Mouse (Mus musculus) hindbrain, postnatal 0 days (tissue): ENCODE results near the gene Esrra. TPM values are rescaled to one million over a fixed set of nuclear protein-coding genes. Genes with fewer than 3 reads are reported as not detected.

Experiments
- ATAC-seq: fragments of 200-750 bp; cut with Nextera tagmentation; 2 replicates; pipeline ENCODE4 v1.8.0; 2017; ENCODE audit warnings: mild to moderate bottlenecking, moderate TSS enrichment, moderate library complexity
- DNase-seq: peaks from one replicate; pipeline ENCODE4 v3.0.0-alpha.2; 2015; ENCODE audit warnings: low spot score
- H3K27ac ChIP-seq: fragments of 300-500 bp; sonication (generic); 2 replicates; pipeline ENCODE4 v1.5.1; 2014; ENCODE audit warnings: mild to moderate bottlenecking
- H3K27me3 ChIP-seq: fragments of 300-500 bp; sonication (generic); 2 replicates; pipeline ENCODE4 v1.6.1; 2014; ENCODE audit warnings: low read length, mixed read lengths; ENCODE audit not compliant: insufficient read depth
- H3K36me3 ChIP-seq: fragments of 300-500 bp; sonication (generic); 2 replicates; pipeline ENCODE4 v1.6.1; 2014; ENCODE audit warnings: low read length, mixed read lengths; ENCODE audit not compliant: insufficient read depth
- H3K4me1 ChIP-seq: fragments of 300-500 bp; sonication (generic); 2 replicates; pipeline ENCODE4 v1.6.1; 2014; ENCODE audit warnings: antibody characterized with exemption, low read length, mixed read lengths; ENCODE audit not compliant: insufficient read depth
- H3K4me2 ChIP-seq: fragments of 300-500 bp; sonication (generic); 2 replicates; pipeline ENCODE4 v1.6.1; 2014; ENCODE audit warnings: low read depth, mild to moderate bottlenecking, low read length, moderate library complexity, mixed read lengths
- H3K4me3 ChIP-seq: fragments of 300-500 bp; sonication (generic); 2 replicates; pipeline ENCODE4 v1.5.1; 2014; ENCODE audit warnings: low read length
- H3K9ac ChIP-seq: fragments of 300-500 bp; sonication (generic); replicated peaks from 2 replicates; pipeline ENCODE4 v1.6.1; 2014; ENCODE audit warnings: mild to moderate bottlenecking, low read length, moderate library complexity, mixed read lengths
- H3K9me3 ChIP-seq: fragments of 300-500 bp; sonication (generic); 2 replicates; pipeline ENCODE4 v1.6.1; 2016; ENCODE audit warnings: low read length, mixed read lengths
- CTCF ChIP-seq: IDR thresholded peaks from 2 replicates; pipeline ENCODE4 v1.5.1; 2016; ENCODE audit warnings: antibody characterized with exemption, control low read depth, low read depth
- WGBS: fragments of 180-500 bp; shearing (Covaris S2); extraction: QIAGEN DNeasy Blood & Tissue Kit; methylation state at CpG from one replicate; pipeline ENCODE4 v1.1.7; 2014; 5-methylcytosine and 5-hydroxymethylcytosine counted together
- polyA plus RNA-seq: library from polyadenylated mRNA; unstranded; fragments of >200 nt; fragmentation: Nextera tagmentation; extraction: Ambion mirVana; gene quantifications from 2 replicates; pipeline ENCODE4 v1.2.1, GENCODE M21; 2015
- total RNA-seq: library from RNA; depleted of rRNA; stranded (reverse); fragments of >200 nt; gene quantifications from 2 replicates; pipeline ENCODE4 v1.2.3, GENCODE M21; 2014

Esrra gene
- total and polyA plus RNA-seq, 2 experiments from 2014 or later, result 12.3 to 61.6 TPM

DNA sequence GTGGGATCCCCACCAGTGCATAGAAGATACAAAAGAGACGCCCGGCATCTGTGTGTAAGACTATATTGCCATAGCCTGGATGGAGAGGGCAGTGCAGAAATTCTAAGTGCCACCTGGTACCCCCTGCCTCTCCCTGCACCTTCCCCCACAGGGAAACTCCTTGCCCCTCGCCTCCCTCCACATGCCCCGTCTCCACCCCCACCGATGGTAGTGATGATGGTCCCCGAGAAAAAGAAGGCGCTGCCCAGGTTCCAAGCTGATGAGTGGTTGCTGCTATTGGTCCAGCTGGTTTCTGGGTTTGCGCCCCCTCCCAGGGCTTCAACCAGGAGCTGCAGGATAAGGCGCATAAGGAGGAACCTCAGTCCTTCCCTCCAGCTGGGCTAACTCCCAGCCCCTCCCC lies 6.5 kb upstream of the Esrra start:
- no peak for ATAC-seq
- 12% methylated on average over 9 of the region's 9 CpGs for WGBS
- H3K9me3 ChIP-seq, result no peaks in the 10 kb centered on the region

DNA sequence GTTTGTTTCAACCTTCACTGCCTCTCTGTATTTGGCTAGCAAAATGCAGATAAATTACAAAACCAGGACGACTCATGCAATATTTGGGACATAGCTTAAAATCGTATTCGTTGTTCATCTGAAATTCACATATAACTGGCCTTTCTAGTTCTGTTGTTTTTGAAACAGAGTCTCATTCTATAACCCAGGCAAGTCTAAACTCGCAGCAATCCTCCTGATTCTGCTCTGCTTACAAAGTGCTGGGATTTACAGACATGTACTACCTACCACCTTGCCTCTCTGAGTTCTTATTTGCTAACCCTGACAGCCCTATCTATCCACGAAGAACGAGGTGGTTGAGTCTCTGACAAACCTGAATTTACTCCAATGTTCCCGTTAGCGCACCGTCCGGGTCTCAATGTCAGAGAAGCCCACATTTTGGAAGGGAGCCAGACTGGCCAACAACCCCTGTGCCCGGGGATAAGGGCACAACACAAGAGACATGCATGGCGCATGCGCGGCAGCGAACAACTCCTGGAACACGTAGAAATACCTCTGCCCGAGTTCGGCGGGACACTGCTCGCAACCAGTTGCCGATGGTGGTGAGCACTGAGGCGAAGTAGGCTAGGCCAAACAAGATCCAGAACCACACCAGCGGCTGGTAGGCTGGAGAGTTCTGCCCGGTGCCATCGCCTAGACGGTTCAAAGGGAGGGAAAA lies 5.1 kb upstream of the Esrra start:
- no peak overlapping the region for H3K9ac ChIP-seq
- H3K4me1 ChIP-seq, result 0 out of 2 replicates have a peak, but pooled peaks cover 6% of the 10 kb centered on the region
- no peaks in the 10 kb centered on the region for H3K36me3 ChIP-seq
- 16% methylated on average over 26 of the region's 26 CpGs for WGBS
- ATAC-seq (no peak), DNase-seq (no peak)
- H3K9me3 ChIP-seq, result no peaks in the 10 kb centered on the region
- no peak overlapping the region for H3K4me3 ChIP-seq
- H3K4me2 ChIP-seq, result peak overlapping the region; percentile 31; the same call in 1 of the 2 replicates
- H3K27me3 ChIP-seq, result peaks cover 40% of the 10 kb centered on the region
- no peak for TF ChIP-seq CTCF
- no peak overlapping the region for H3K27ac ChIP-seq

More for the DNA sequence above, 6.5 kb upstream of the Esrra start:
- no peak for TF ChIP-seq CTCF
- Histone ChIP-seq H3K9ac (no peak overlapping the region), H3K27me3 (peaks cover 46% of the 10 kb centered on the region), H3K4me1 (peaks cover 6% of the 10 kb centered on the region; the same call in 1 of the 2 replicates), H3K4me2 (no peak overlapping the region), H3K4me3 (no peak overlapping the region), H3K36me3 (no peaks in the 10 kb centered on the region), H3K27ac (no peak overlapping the region)
- DNase-seq, result no peak

DNA sequence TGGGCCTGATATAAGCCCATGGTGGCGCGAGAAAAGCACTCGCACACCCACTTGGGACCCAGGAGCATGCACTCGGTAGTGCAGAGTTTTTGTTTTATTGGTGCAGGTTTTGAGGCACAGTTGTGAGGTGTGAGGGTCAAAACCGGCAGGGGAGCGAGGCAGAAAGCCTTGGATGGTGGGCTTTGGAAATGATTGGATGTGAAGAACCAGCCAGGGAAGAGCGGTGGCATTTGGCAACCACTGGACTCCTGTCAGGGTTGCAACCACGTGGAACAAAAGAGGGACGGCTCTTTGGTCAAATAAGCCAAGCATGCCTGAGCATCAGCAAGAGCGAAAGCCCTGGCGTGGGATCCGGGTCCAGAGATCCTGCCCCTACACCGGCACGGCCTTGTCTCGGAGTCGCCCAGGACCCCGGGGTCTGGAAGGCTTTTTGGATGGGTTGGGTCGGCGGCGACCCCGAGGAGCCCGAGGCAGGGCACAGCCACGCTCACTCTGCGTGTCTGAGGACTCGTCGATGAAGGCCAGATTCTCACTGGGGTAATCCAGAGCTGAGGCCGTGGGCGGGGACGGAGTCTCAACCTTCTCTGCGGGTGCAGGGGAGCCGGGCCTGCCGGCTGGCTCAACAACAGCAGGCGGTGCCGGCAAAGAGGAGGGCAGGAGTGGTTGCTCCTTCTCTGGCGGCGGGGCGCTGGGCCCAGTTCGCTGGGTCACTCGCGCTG lies 4.2 kb upstream of the Esrra start:
- Histone ChIP-seq H3K9ac (no peak overlapping the region), H3K4me3 (0 out of 2 replicates have a peak overlapping the region, but pooled peaks have one; percentile 11), H3K27ac (no peak overlapping the region), H3K36me3 (no peaks in the 10 kb centered on the region), H3K27me3 (peaks cover 40% of the 10 kb centered on the region), H3K4me1 (peaks cover 8% of the 10 kb centered on the region; the same call in 1 of the 2 replicates), H3K4me2 (0 out of 2 replicates have a peak overlapping the region, but pooled peaks have one; percentile 10), H3K9me3 (no peaks in the 10 kb centered on the region)
- TF ChIP-seq CTCF, result no peak
- no peak for ATAC-seq
- WGBS, result 11% methylated on average over 39 of the region's 40 CpGs
- DNase-seq, result peak; percentile 29

DNA sequence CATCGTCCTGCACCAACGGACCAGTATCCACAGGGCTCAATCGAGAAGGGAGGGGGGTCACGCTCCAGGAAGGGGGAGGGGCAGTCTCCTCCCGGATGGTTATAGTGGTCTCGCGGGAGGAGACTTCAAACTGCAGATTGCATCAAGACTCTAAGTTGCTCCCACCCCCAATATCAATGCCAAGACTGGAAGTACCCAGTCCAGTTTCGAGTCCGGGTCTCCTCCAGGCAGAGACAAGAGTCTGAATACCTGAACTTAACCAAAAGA lies 3.6 kb upstream of the Esrra start, which contains the start of gene Catsperz:
Gene Catsperz, minus strand, starts transcription at position 74 of the 267 bp plus-strand sequence.
- Histone ChIP-seq H3K36me3 (no peaks in the 10 kb centered on the region), H3K27ac (no peak within 1 kb of the TSS), H3K4me2 (peak within 1 kb of the TSS; percentile 28; the same call in 1 of the 2 replicates), H3K9me3 (no peaks in the 10 kb centered on the region), H3K4me3 (peak within 1 kb of the TSS; percentile 11; the same call in 1 of the 2 replicates), H3K4me1 (peaks cover 13% of the 10 kb centered on the region; the same call in 1 of the 2 replicates), H3K9ac (no peak within 1 kb of the TSS), H3K27me3 (peaks cover 40% of the 10 kb centered on the region)
- ATAC-seq (no peak), DNase-seq (no peak)
- WGBS, result 3% methylated on average over 9 of the region's 9 CpGs
- TF ChIP-seq CTCF, result no peak

DNA sequence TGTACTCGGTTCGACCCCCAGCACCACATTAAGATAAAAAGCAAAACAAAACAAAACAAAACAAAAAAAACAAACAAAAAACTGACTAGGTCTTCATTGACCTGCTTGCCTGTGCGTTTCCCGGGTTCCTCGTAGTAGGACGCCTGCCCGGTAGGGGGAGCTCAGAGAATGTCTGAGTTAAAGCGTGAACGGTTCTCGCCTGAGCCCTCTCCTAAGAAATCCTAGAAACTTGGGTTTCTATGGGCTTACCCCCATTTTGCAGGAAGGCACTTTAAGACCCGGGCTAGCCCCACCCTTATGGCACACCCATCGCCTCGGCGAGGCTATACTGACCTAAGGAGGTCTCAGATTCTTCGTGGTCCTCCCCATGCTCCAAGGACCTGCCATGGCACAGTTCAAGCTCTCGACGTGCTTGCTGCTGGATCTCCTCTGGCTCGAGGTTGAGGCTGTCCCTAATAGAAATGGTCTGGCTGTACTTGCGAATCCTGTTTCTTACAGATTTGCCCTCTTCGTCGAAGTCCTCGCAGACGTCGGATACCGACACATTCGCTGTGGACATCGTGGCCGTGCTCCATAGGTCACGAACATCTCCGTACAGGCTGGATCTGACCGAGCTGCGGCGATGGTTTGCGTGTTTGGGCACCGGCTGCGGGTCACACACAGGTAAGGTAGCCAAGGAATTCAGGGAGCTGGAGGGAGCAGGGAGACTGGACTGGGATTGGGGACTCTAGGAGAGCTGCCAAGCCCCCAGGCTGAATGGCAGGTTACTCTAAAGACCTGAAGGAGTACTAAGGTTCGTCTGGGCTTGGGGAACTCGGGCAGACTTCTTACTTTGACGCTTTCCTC lies 3.1 kb upstream of the Esrra start:
- peak; percentile 75 for TF ChIP-seq CTCF
- Histone ChIP-seq H3K27ac (no peak overlapping the region), H3K9me3 (no peaks in the 10 kb centered on the region), H3K4me1 (peaks cover 18% of the 10 kb centered on the region; the same call in 1 of the 2 replicates), H3K36me3 (no peaks in the 10 kb centered on the region), H3K27me3 (peaks cover 40% of the 10 kb centered on the region), H3K4me2 (peak overlapping the region; percentile 28; the same call in 1 of the 2 replicates), H3K9ac (no peak overlapping the region), H3K4me3 (peak overlapping the region; percentile 11; the same call in 1 of the 2 replicates)
- DNase-seq (peak; percentile 84), ATAC-seq (no peak)
- WGBS, result 4% methylated on average over 39 of the region's 39 CpGs
